Mouse (Mus musculus) midbrain, embryonic 11.5 days (tissue): ENCODE data around the gene Fam19a2. TPM values are rescaled to one million over a fixed set of nuclear protein-coding genes. Genes with fewer than 3 reads are reported as not detected.

Experiments
- ATAC-seq: fragments of 200-750 bp; cut with Nextera tagmentation; 2 replicates; pipeline ENCODE4 v1.8.0; 2017; ENCODE audit warnings: moderate TSS enrichment, moderate library complexity; ENCODE audit not compliant: low FRiP score
- DNase-seq: peaks from one replicate; pipeline ENCODE4 v3.0.0; 2015; ENCODE audit warnings: low spot score; ENCODE audit errors: missing footprints
- H3K27ac ChIP-seq: fragments of 300-500 bp; sonication (generic); 2 replicates; pipeline ENCODE4 v1.5.1; 2014; ENCODE audit warnings: low read depth, low read length
- H3K27me3 ChIP-seq: fragments of 300-500 bp; sonication (generic); 2 replicates; pipeline ENCODE4 v1.6.1; 2014; ENCODE audit warnings: mild to moderate bottlenecking, low read length, moderate library complexity, mixed read lengths; ENCODE audit not compliant: control insufficient read depth, insufficient read depth
- H3K36me3 ChIP-seq: fragments of 300-500 bp; sonication (generic); 2 replicates; pipeline ENCODE4 v1.6.1; 2014; ENCODE audit warnings: mild to moderate bottlenecking, low read length, moderate library complexity, mixed read lengths; ENCODE audit not compliant: control insufficient read depth, insufficient read depth
- H3K4me1 ChIP-seq: fragments of 300-500 bp; sonication (generic); 2 replicates; pipeline ENCODE4 v1.6.1; 2014; ENCODE audit warnings: low read length; ENCODE audit not compliant: control insufficient read depth, insufficient read depth
- H3K4me2 ChIP-seq: fragments of 300-500 bp; sonication (generic); 2 replicates; pipeline ENCODE4 v1.6.1; 2014; ENCODE audit warnings: mild to moderate bottlenecking, moderate library complexity
- H3K4me3 ChIP-seq: fragments of 300-500 bp; sonication (generic); 2 replicates; pipeline ENCODE4 v1.5.1; 2014; ENCODE audit warnings: low read depth, low read length
- H3K9ac ChIP-seq: fragments of 300-500 bp; sonication (generic); 2 replicates; pipeline ENCODE4 v1.6.1; 2014; ENCODE audit warnings: low read length
- H3K9me3 ChIP-seq: fragments of 300-500 bp; sonication (generic); 2 replicates; pipeline ENCODE4 v1.6.1; 2016; ENCODE audit warnings: low read length; ENCODE audit not compliant: control insufficient read depth
- WGBS: fragments of 180-500 bp; shearing (Covaris S2); extraction: QIAGEN DNeasy Blood & Tissue Kit; methylation state at CpG from one replicate; pipeline ENCODE4 v1.1.7; 2014; 5-methylcytosine and 5-hydroxymethylcytosine counted together
- polyA plus RNA-seq: library from polyadenylated mRNA; unstranded; fragments of >200 nt; fragmentation: Nextera tagmentation; extraction: Ambion mirVana; gene quantifications from 2 replicates; pipeline ENCODE4 v1.2.1, GENCODE M21; 2014

Gene Fam19a2
- polyA plus RNA-seq, 1 experiment from 2014 or later: 4.7 TPM

GRCm38 (mm10) chr10:123632029-123632428 lies 368.2 kb downstream of the Fam19a2 start:
- Histone ChIP-seq H3K4me1 (no peaks in the 10 kb centered on the region), H3K27ac (no peak overlapping the region), H3K27me3 (no peaks in the 10 kb centered on the region), H3K9ac (no peak overlapping the region), H3K9me3 (no peaks in the 10 kb centered on the region), H3K36me3 (no peaks in the 10 kb centered on the region), H3K4me2 (no peak overlapping the region), H3K4me3 (no peak overlapping the region)
- WGBS: 85% methylated on average over 5 of the region's 5 CpGs
- ATAC-seq (no peak), DNase-seq (no peak)

- no peak overlapping the region for H3K9ac ChIP-seq
- H3K27me3 ChIP-seq: no peaks in the 10 kb centered on the region
- no peak overlapping the region for H3K27ac ChIP-seq
- H3K36me3 ChIP-seq: no peaks in the 10 kb centered on the region
- no peak overlapping the region for H3K4me3 ChIP-seq
- H3K4me2 ChIP-seq: no peak overlapping the region
- 84% methylated on average over 5 of the region's 5 CpGs for WGBS
- ATAC-seq (no peak), DNase-seq (no peak)
- no peaks in the 10 kb centered on the region for H3K4me1 ChIP-seq
- no peaks in the 10 kb centered on the region for H3K9me3 ChIP-seq
These were observed 372.9 kb downstream of the Fam19a2 start for GRCm38 (mm10) chr10:123636655-123637054.

- H3K4me3 ChIP-seq: no peak overlapping the region
- H3K4me1 ChIP-seq: no peaks in the 10 kb centered on the region
- no peak overlapping the region for H3K9ac ChIP-seq
- no peaks in the 10 kb centered on the region for H3K27me3 ChIP-seq
- no peaks in the 10 kb centered on the region for H3K9me3 ChIP-seq
- no peak for ATAC-seq
- no peak overlapping the region for H3K27ac ChIP-seq
- no peak for DNase-seq
- no peaks in the 10 kb centered on the region for H3K36me3 ChIP-seq
- H3K4me2 ChIP-seq: no peak overlapping the region
These were observed 373.7 kb downstream of the Fam19a2 start for GRCm38 (mm10) chr10:123637496-123637895.

GRCm38 (mm10) chr10:123645568-123645967 lies 381.8 kb downstream of the Fam19a2 start:
- H3K4me3 ChIP-seq: no peak overlapping the region
- H3K4me1 ChIP-seq: no peaks in the 10 kb centered on the region
- no peak overlapping the region for H3K4me2 ChIP-seq
- no peaks in the 10 kb centered on the region for H3K9me3 ChIP-seq
- H3K36me3 ChIP-seq: no peaks in the 10 kb centered on the region
- no peak for DNase-seq
- no peak for ATAC-seq
- no peak overlapping the region for H3K9ac ChIP-seq
- H3K27ac ChIP-seq: no peak overlapping the region
- no peaks in the 10 kb centered on the region for H3K27me3 ChIP-seq
- WGBS: 90% methylated on average over 4 of the region's 4 CpGs

- no peak overlapping the region for H3K4me3 ChIP-seq
- ATAC-seq (no peak), DNase-seq (no peak)
- no peak overlapping the region for H3K27ac ChIP-seq
- H3K4me1 ChIP-seq: no peaks in the 10 kb centered on the region
- H3K36me3 ChIP-seq: no peaks in the 10 kb centered on the region
- no peaks in the 10 kb centered on the region for H3K9me3 ChIP-seq
- no peak overlapping the region for H3K4me2 ChIP-seq
- no peaks in the 10 kb centered on the region for H3K27me3 ChIP-seq
- no peak overlapping the region for H3K9ac ChIP-seq
These were observed 407.4 kb downstream of the Fam19a2 start for GRCm38 (mm10) chr10:123671208-123671607.

- no peak overlapping the region for H3K27ac ChIP-seq
- DNase-seq (peak; percentile 81), ATAC-seq (peak; percentile 50; the same call in 1 of the 2 replicates)
- no peak overlapping the region for H3K9ac ChIP-seq
- WGBS: 4% methylated on average over 7 of the region's 7 CpGs
- H3K4me1 ChIP-seq: no peaks in the 10 kb centered on the region
- no peaks in the 10 kb centered on the region for H3K36me3 ChIP-seq
- H3K9me3 ChIP-seq: no peaks in the 10 kb centered on the region
- no peak overlapping the region for H3K4me3 ChIP-seq
- H3K4me2 ChIP-seq: no peak overlapping the region
- no peaks in the 10 kb centered on the region for H3K27me3 ChIP-seq
These were observed 414.6 kb downstream of the Fam19a2 start for GRCm38 (mm10) chr10:123678284-123678864.

- no peak overlapping the region for H3K27ac ChIP-seq
- 69% methylated on average over 9 of the region's 9 CpGs for whole genome bisulfite sequencing
- no peaks in the 10 kb centered on the region for H3K27me3 ChIP-seq
- no peaks in the 10 kb centered on the region for H3K36me3 ChIP-seq
- DNase-seq (no peak), ATAC-seq (no peak)
- no peak overlapping the region for H3K9ac ChIP-seq
- no peak overlapping the region for H3K4me2 ChIP-seq
- no peaks in the 10 kb centered on the region for H3K4me1 ChIP-seq
- H3K4me3 ChIP-seq: no peak overlapping the region
- H3K9me3 ChIP-seq: no peaks in the 10 kb centered on the region
These were observed 419.0 kb downstream of the Fam19a2 start for GRCm38 (mm10) chr10:123682718-123683255.

- Histone ChIP-seq H3K27ac (no peak overlapping the region), H3K4me3 (no peak overlapping the region), H3K9ac (no peak overlapping the region), H3K36me3 (no peaks in the 10 kb centered on the region), H3K27me3 (no peaks in the 10 kb centered on the region), H3K9me3 (no peaks in the 10 kb centered on the region), H3K4me2 (no peak overlapping the region), H3K4me1 (no peaks in the 10 kb centered on the region)
- WGBS: 81% methylated on average over 8 of the region's 8 CpGs
- DNase-seq (peak; percentile 26), ATAC-seq (no peak)
These were observed 428.6 kb downstream of the Fam19a2 start for GRCm38 (mm10) chr10:123692186-123692925.

- Histone ChIP-seq H3K4me1 (no peaks in the 10 kb centered on the region), H3K36me3 (no peaks in the 10 kb centered on the region), H3K9ac (no peak overlapping the region), H3K9me3 (no peaks in the 10 kb centered on the region), H3K4me2 (no peak overlapping the region), H3K4me3 (no peak overlapping the region), H3K27me3 (no peaks in the 10 kb centered on the region), H3K27ac (no peak overlapping the region)
- WGBS: 93% methylated on average over 4 of the region's 4 CpGs
- DNase-seq: peak; percentile 49
- no peak for ATAC-seq
These were observed 429.1 kb downstream of the Fam19a2 start for GRCm38 (mm10) chr10:123692926-123693224.
